Mouse (Mus musculus) lung, adult 2 months (tissue): ENCODE measurements at regions not wholly inside any gene's neighbourhood (a gene's known extent, or its start where the extent isn't known, plus 50 kb on each side); places are given as distances from the start of the nearest gene placed in this dataset.

Source experiments
- CTCF ChIP-seq: fragments of 200-500 bp; IDR thresholded peaks from 2 replicates; pipeline ENCODE4 v1.5.1; 2011; ENCODE audit warnings: mild to moderate bottlenecking, low read length, control low read depth; ENCODE audit not compliant: insufficient read depth
- POLR2A ChIP-seq: fragments of 200-500 bp; IDR thresholded peaks from 2 replicates; pipeline ENCODE4 v1.6.1; 2011; ENCODE audit warnings: low read depth, mild to moderate bottlenecking, control low read depth, low read length, borderline replicate concordance; ENCODE audit errors: extremely low read depth

- TF ChIP-seq CTCF (no peak), POLR2A (no peak)
Observed at GRCm38 (mm10) chr3:40118551-40118950, 412.5 kb upstream of the Intu start.
